Mouse (Mus musculus): ENCODE data around the gene Atp6v1g1.
A peak's percentile ranks its signal among the peaks of the same experiment; 100 is the strongest.

Atp6v1g1 gene

GRCm38 (mm10) chr4:63544494-63545230, at the start of gene Atp6v1g1:
TSS of gene Atp6v1g1 (plus strand) at chr4:63544772.
- DNase-seq (ENCODE audit: low read depth) = peak; percentile 82

DNA sequence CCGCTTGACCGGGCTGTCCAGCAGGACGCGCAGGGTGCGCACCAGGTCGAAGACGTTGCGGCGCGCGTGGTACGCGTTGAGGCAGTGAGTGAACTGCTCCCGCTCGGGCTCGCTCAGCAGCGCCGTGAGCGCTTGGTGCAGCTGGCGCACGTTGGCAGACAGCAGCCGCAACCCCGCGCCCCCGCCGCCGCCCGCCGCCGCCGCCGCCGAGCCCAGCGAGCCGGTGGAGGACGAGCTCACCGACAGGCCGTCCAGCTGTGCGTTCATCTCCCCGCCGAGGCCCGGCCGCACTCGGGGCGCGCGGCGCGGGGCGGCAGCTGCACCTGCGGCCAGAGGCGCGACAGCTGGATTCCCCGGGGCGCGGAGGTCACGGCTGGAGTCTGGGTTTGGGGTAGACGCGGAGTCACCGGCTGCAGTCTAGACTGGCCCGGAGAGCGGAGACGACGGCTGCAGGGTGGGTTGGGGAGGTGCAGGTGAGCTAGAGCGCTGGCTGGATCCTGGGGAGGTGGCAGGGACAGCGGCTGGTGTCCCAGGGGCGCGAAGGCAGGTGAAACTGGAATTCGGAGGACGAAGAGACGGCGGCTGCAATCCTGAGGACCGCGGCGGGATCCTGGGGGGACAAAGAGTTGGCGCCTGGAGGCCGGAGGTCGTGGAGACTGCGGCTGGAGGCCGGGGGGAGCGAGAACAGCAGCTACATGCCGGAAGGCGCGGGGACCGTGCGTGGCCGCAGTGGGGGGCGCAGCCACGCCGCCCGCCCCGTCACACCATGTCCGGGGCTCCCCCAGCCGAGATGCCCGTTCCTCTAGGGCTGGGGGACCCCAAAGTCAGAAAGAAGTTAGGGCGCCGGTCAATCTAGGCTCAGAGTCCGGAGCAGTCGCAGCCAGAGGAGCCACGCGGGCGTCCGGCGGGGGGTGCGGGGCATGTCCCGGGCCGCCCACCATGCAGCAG, 49.3 kb upstream of the Atp6v1g1 start:
- no peak for DNase-seq (ENCODE audit: low read depth)

GRCm38 (mm10) chr4:63495915-63496278, 48.7 kb upstream of the Atp6v1g1 start, which contains the start of gene Whrn:
TSS of gene Whrn (minus strand) at chr4:63495991.
- no peak for DNase-seq (ENCODE audit: low read depth)

- DNase-seq (ENCODE audit: low read depth) = no peak
Observed at GRCm38 (mm10) chr4:63496312-63496711, 48.3 kb upstream of the Atp6v1g1 start.

GRCm38 (mm10) chr4:63498346-63498745, 46.2 kb upstream of the Atp6v1g1 start:
- no peak for DNase-seq (ENCODE audit: low read depth)

DNA sequence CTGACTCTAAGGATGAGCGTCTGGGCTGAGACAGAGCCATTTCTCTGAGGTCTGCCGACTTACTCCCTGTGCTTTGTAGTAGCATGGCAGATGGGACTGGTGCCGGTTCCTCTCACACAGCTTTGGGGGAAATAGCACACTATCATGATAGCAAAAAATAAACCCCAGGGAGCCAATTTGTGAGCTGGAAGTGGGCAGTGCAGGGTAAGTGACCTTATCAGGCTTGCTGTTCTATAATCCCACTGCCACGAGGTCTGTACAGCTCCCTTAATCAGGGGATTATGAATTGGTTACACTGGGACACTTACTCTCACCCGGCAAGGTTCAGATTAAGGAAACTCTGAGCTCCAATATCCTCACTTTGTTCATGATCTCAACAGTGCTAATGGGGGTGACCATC, 43.5 kb upstream of the Atp6v1g1 start:
- DNase-seq (ENCODE audit: low read depth) = no peak

DNA sequence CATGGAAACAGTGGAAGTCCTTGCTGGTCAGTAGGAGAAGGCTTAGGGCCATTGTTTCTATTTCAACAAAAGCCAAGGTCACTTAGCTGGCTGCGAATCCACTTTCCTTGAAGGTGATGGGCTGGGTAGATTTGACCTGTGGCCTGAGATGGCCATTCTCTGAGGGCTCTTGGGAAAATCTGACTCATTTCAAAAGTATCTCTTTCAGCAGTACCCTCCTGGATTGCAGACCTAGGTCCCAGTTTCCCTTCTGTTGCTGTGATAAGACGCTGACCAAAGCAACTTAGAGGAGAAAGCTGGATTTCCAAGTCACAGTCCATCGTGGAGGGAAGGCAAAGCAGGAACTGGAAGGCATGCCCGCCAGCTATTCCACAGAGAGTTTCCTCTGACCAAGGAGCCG, 40.6 kb upstream of the Atp6v1g1 start:
- DNase-seq (ENCODE audit: low read depth) = no peak

DNA sequence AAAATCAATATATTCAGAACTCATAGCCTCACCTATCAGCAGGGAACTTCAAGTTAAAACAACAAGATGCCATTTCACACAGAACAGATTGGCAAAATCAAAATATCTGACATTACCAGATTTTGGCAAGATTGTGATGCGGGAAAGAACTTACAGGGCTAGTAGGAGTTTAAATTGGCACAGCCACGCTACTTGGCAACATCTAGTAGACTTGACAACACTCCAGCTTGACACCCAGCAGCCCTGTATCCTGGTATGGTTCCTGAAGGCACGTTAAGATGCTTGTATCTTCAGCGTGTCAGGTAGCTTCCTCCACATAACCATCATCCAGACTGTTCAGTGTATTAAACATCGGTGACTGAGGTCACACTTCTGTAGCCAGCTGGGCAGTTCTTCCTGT, 37.1 kb upstream of the Atp6v1g1 start:
- no peak for DNase-seq (ENCODE audit: low read depth)

GRCm38 (mm10) chr4:63508232-63508631, 36.3 kb upstream of the Atp6v1g1 start:
- DNase-seq (ENCODE audit: low read depth) = peak; percentile 33

DNA sequence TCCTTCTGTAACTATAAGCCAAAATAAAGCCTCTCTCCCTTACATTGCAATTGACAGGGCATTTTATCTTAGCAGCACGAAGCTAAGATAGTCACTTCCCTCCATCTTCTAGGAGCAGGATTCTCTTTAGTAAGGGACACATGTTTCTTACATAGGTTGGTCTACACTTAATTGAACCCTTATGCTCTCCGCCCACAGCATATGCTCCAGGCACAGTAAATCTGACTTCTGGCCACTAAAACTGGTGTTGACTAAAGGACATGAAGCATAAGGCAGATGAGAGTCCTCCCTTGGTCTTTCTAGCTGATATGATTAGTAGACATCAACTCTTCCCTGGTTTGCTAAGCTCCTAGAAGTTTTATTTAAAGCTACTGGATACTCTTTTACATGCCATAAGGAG, 31.7 kb upstream of the Atp6v1g1 start:
- DNase-seq (ENCODE audit: low read depth) = no peak

DNA sequence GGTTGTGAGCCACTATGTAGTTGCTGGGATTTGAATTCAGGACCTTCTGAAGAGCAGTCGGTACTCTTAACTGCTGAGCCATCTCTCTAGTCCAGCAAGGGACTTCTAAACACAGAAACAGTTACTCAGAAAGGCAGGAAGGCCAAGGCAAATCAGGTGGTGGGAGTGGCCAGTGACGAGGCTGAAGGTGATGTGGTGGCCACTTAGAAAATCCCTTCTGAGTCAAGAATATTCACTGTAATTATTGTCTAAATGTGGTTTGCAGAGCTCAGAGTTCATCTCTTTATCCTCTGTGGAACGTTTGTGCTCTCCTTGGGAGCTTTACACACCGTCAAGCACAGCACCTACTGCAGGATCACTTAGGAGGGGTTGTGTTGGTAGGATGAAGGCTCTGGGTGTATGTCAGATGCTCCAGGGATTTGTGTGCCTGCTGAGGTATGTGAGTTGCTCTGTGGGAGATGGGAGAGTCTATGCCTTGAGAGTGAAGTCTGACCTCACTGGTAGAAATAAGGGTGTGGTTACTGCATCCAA, 30.1 kb upstream of the Atp6v1g1 start:
- no peak for DNase-seq (ENCODE audit: low read depth)

- DNase-seq (ENCODE audit: low read depth) = no peak
Observed at GRCm38 (mm10) chr4:63515021-63515420, 29.6 kb upstream of the Atp6v1g1 start.

- no peak for DNase-seq (ENCODE audit: low read depth)
Observed at GRCm38 (mm10) chr4:63521813-63522419, 22.7 kb upstream of the Atp6v1g1 start.

DNA sequence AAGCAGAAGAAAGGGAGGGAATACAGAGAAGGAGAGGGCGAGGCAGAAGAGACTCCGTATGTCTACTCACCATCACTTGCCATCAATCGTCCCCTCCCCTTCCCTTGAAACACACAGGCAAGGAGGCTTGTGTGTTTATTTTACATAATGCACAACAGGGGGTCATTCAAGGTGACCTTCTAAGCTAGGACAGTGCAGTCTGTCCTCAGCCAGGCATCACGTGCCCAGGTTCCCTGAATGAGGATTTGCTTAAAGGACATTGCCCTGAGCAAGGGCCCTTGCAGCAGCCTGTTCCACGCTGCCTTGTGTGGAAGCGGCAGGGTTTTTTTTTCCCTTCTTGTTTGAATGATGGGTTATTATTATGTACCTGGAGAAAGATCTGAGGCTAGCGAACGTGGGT, 19.1 kb upstream of the Atp6v1g1 start:
- no peak for DNase-seq (ENCODE audit: low read depth)

GRCm38 (mm10) chr4:63528946-63529345, 15.6 kb upstream of the Atp6v1g1 start:
- no peak for DNase-seq (ENCODE audit: low read depth)

DNA sequence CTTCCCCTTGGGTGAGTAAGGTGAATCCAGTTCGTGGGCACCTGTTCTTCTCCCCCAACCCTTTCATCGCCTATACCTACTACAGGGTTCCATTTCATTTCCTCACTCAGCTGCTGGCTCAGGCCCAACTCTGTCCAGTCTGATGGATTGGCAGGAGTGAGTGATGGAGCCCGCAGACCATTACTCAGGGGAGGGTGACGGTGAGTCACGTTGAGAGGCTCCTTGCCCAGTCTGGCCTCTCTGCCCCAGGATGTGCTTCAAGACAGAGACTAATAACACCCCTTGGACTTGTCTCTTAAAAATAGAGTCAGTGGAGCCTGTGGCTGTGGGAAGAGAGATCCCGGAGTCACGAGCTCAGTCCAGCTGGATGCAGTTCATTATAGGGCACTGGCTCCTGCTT, 14.2 kb upstream of the Atp6v1g1 start:
- DNase-seq (ENCODE audit: low read depth) = no peak

DNA sequence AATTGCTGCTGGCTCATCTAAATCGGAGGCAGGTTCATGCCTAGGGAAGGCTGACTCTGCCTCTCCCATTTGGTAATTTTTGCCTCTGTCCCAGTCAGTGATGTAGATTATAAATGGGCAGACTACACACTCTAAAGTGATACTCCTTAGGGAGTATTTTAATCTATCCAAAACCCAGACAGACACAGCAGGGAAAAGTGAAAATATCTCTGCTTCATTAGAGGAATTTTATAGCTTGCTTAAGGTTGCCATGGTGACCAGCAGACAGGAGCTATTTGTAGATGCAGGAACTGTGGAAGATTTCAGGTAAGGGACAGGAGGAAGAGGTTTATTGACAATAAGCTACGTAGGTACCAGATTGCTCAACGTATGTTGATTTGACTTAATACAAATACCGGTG, 7.0 kb upstream of the Atp6v1g1 start:
- no peak for DNase-seq (ENCODE audit: low read depth)

GRCm38 (mm10) chr4:63542209-63542608, 2.4 kb upstream of the Atp6v1g1 start:
- no peak for DNase-seq (ENCODE audit: low read depth)

DNA sequence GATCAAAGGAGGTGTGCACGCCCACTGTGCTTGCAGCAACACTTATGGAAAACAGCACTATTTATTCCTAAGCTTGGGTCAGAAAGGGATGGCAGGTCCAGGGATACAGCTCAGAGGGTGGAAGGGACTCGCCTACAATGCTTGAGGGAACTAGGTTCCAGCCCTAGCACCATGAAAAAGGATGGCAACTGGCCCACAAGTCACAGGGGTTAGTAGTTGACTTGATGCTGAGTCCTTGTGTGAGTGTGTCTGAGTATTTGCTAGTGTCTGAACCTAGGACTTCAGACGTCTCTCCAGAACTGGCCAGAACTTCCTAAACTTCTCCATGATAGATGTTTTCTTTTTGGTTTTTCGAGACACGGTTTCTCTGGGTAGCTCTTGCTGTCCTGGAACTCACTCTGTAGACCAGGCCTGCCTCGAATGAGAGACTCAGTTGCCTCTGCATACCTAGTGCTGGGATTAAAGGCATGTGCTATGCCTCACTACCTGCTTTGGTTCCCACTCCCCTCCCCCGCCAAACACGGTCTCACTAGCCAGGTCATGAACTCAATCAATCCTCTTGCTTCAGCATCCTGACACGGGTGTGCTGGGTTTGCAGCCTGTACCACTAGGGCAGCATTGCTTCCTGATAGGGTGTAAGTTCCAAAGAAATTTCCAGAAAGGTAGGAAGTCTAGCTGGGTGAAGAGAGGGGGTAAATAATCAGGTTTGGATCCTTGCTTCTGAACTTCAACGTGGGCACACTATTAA, 652 bp upstream of the Atp6v1g1 start:
- no peak for DNase-seq (ENCODE audit: low read depth)

DNA sequence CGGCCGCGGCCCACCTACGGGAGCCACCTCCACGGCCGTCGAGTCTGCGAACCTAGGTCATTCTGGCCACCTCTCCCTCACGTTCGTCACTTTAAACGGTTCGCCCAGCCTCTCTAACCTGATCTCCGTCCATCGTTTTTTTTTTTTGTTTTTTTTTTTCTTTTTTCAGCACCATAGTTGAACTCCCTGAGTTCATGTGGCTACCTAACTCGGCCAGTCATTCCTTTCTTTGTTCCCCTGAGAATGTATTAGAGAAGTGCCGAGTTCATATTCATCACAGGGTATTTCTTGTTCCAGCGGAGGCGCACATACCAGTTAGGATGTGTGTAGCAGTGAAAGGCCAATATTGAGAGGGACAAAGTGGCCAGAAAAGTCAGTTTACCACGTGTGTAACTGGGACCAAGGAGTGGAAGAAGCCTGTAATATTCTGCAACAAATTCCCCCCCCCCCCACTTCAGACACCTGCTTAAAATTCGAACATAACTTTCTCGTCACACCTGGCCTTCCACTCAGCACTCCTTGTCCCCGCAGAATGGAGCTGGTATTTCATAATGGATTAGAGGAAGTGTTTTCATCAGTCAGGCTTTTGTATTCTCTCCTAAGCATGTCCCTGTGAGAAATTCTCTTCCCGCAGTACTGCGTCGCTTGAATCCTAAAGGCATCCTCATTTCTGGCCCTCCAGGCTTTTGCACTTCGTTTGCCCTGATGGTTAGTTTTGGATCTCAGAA, 823 bp downstream of the Atp6v1g1 start:
- DNase-seq (ENCODE audit: low read depth) = no peak

DNA sequence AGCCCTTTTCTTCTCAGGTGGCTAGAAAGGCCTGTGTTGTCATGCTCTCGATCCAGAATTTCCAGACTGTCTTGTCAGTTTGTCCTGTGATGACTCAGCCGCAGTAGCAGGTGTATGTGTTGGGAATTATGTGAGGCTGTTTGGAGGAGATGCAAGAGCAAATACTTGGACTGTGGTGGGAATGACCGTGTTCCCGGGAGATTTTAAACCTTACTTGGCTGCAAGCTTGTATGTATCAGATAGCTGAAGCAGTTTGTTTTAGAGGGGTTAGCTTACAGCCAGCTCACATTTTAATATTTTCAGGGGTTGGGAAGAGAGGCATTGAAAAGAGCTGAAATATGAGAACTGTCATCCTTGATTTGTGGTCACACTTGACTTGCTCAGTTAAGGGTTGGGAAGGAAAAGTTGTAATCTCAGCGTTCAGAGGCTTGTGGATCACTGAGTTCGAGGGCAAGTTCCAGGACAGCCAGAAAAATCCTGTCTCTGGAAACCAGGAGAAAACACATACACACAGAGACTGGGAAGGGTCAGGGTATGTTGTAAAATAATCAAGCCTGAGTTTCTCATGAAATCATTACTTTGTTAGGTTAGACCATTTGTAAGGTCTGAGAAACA, 2.0 kb downstream of the Atp6v1g1 start:
- DNase-seq (ENCODE audit: low read depth) = no peak
